Mouse (Mus musculus): ENCODE data around the gene Timm9. TPM values are rescaled to one million over a fixed set of nuclear protein-coding genes. Genes with fewer than 3 reads are reported as not detected.
"Not testable (repeated sequence)": the region's sequence is repeated elsewhere in the genome, so short reads cannot be mapped to it uniquely, and the experiment has no call there.

The Timm9 gene
- total RNA-seq, 2 experiments from 2014 or later = 49.7 to 67.7 TPM

GRCm38 (mm10) chr12:71113074-71113473, 23.4 kb downstream of the Timm9 start:
- no peak for DNase-seq (ENCODE audit: low spot score in 2 of 2)
- intact Hi-C loops (cut with DNase I) = no loop called here

- no peak for DNase-seq (ENCODE audit: low spot score in 2 of 2)
- intact Hi-C loops (cut with DNase I) = no loop called here
These were observed 25.2 kb downstream of the Timm9 start, which contains the start of gene Tomm20l for GRCm38 (mm10) chr12:71111331-71111730. Tomm20l (plus strand) TSS chr12:71111428.

- DNase-seq (ENCODE audit: low spot score in 2 of 2) = no peak
- intact Hi-C loops (cut with DNase I) = no loop called here
These were observed 29.2 kb downstream of the Timm9 start for GRCm38 (mm10) chr12:71107216-71107771.

- DNase-seq (ENCODE audit: low spot score in 2 of 2); intact Hi-C loops (cut with DNase I): not testable (repeated sequence)
These were observed 32.2 kb downstream of the Timm9 start for GRCm38 (mm10) chr12:71104275-71104674.

- no peak for DNase-seq (ENCODE audit: low spot score in 2 of 2)
- intact Hi-C loops (cut with DNase I) = no loop called here
These were observed 50.2 kb downstream of the Timm9 start for GRCm38 (mm10) chr12:71086331-71086730.

Other genes starting within 250 kb of the Timm9 start
- gene Actr10, start 198.8 kb downstream of the Timm9 start, total RNA-seq (2021) = 100 to 1,000 TPM; 146 to 163 TPM
- gene Psma3, start 162.1 kb downstream of the Timm9 start, total RNA-seq (2021) = 100 to 1,000 TPM; 175 to 184 TPM
- gene Arid4a, start 120.7 kb downstream of the Timm9 start, total RNA-seq (2021) = 10 to 100 TPM; 32.0 to 36.5 TPM
- not detected for gene Tomm20l, start 25.3 kb downstream of the Timm9 start, total RNA-seq (2021)
- 10 to 100 TPM in 1 of 2 experiments, 1 to 10 TPM in 1; 5.4 to 10.9 TPM for gene 2700049A03Rik, start 164 bp upstream of the Timm9 start, total RNA-seq (2021)
- 1 to 10 TPM; 9.2 to 9.8 TPM for gene Dact1, start 173.2 kb upstream of the Timm9 start, total RNA-seq (2021)